Mouse (Mus musculus) kidney, postnatal 10 days (tissue): Measurements from ENCODE around the gene Trim62.
A peak's percentile ranks its signal among the peaks of the same experiment; 100 is the strongest.

ENCODE experiments used
- DNase-seq: peaks from one replicate; pipeline ENCODE4 v3.0.0; 2021; ENCODE audit warnings: mixed read lengths

Gene Trim62

DNA sequence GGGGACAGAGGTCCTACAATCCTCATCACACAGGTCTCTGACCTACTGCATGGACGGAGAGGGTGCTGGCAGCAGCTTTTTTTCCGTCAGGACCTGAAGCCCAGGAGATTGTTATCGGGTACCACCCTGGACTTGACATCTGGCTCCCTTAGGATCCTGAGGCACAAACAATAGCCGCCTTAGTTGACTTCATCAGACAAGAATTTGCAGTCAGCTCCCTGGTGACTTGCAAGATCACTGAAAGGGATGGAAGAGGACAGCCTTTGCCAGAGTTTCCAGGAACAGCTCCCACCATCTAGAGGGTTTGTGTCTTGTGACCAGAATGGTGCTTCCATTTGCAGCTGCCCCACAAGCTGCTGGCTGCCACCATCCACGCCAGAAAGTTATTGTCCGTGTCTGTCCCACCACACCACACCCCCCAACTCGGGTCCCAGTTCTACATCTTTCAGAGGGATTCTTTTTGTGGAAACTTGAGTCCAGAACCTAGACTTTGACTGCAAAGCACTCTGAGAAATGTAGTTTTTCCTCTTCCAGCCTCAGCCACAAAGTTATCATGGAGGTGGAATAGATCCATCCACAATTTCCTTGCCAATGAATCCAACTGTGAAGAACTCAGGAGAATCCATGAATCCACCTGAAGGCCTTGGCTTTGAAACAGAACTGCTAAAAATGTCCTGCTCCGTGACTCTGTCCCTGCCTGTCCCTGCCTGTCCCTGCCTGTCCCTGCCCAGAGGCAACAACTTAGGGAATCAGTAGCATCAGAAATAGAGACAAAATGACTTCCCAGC, 27.1 kb downstream of the Trim62 start:
- no peak for DNase-seq

DNA sequence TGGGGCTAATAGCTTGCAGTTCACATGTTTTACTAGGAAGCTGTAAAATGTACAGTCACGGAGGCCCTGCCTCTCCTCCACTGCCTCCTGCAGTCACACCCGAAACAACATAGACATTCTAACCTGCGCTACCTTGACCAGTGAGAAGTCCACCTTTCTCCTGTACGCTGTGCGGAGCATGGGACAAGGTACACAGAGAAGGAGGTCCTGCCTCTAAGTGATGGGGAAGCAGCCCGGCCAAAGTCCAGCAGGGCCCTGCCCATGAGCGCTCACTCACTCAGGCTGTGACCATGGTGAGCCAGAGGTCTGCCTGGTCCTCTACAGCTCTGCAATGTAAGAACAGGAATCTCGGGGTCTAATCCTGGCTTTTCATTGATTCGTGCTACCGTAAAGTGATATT, 28.7 kb downstream of the Trim62 start:
- DNase-seq, result no peak

DNA sequence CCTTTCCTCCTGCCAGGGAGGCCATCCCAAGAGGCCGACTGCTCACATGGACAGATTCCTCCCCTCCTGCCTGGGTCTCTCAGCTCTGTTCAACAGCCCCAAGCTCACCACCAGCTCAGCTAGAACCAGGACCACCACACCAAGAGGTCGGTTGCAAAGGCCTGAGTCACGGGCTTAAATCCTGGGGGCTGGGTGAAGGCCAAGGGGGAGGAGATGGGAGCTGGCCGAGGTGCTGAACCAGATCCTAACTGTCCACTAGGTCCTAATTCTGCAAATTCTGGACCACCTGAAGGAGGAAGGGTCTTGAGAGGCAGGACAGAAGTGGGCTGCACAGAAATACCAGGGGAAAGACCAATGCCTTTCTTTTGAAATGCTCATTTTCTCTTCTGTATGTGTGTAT, 30.4 kb downstream of the Trim62 start:
- peak; percentile 70 for DNase-seq

DNA sequence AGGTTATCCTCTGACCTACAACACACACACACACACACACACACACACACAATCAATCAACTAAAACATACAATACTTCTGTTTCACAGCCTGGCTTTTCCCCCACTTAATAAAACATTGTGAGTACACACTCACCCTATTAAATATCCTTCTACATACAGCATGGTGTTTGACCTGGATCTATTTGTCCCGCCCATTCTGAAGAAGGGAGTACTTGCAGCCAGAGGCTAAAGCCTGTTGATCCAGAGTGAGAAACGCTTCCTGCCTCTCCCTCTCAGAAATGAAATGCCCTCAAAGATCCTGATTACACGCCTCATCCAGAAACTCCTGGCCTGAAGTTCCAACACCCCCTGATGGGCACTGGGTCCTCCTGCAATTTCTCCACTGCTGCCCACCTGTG, 33.7 kb downstream of the Trim62 start:
- no peak for DNase-seq

DNA sequence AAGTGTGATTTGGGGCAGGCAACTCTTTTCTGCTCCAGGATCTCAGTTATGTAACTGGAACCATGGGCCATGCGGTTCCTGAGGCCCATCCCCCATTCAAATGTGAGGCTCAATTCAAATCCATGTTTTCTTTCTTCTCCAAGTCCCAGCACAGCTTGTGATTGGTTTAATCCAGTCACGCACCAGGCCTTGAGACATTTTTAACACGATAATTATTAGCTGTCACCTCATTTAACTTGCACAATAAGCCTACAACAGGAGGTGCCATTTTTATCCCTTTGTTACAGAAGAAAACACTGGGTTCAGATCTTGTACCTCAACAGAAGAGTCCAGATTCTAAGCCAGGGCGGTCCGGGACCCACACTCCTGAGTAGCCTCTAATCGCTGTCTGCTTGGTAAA, 34.4 kb downstream of the Trim62 start:
- DNase-seq, result no peak

DNA sequence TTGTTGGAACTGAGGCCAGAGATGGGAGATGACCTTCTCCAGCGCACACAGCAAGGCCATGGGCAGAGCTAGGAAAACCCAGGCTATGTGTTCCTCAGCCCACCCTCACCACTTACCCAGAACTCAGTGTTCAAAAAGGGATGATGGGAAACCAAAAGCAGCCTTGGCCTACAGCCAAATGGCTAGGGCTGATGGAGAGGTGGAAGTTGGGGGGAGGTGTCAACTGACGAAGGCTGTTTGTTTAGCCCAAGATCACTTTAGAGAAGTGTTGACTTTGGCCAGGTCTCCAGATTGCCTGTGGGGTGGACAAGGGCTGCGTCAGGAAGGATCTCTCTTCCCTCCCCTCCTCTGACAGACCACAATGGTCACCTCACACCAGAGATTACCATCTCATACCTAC, 34.8 kb downstream of the Trim62 start:
- no peak for DNase-seq

DNA sequence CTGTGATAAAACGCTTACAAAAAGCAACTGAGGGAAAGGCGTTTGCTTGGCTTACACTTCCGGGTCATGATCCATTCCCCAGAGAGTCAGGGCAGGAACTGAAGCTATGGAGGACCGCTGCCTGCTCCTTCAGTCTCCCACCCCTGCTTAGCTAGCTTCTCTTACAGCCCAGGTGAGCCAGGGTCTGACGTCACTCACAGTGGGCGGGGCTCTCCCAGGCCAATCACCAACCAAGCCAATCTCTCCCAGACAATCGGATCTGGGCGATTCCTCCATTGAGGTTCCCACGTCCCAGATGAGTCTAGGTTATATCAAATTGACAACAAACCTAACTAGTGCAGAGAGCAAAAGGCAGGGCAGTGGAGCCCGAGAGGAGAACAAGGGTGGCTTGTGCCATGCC, 35.7 kb downstream of the Trim62 start:
- no peak for DNase-seq

DNA sequence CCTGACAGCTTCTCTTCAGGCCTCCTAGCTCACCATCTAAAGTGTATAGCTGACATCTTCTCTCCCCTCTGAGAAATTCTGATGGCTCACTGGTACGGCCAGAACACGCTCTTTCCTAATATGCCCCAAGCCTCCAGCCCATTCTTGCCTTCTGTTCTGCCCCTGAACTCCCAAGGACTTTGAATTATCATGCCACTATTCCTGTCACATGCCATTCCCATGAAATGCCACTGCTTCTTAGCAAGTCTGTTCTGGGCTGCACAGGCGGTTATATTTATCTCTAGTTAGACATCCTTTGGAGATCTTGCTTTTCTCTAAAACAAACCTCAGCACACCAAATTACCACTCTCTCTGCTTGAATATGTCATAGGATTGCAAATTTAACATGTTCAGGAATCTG, 40.2 kb downstream of the Trim62 start:
- no peak for DNase-seq

DNA sequence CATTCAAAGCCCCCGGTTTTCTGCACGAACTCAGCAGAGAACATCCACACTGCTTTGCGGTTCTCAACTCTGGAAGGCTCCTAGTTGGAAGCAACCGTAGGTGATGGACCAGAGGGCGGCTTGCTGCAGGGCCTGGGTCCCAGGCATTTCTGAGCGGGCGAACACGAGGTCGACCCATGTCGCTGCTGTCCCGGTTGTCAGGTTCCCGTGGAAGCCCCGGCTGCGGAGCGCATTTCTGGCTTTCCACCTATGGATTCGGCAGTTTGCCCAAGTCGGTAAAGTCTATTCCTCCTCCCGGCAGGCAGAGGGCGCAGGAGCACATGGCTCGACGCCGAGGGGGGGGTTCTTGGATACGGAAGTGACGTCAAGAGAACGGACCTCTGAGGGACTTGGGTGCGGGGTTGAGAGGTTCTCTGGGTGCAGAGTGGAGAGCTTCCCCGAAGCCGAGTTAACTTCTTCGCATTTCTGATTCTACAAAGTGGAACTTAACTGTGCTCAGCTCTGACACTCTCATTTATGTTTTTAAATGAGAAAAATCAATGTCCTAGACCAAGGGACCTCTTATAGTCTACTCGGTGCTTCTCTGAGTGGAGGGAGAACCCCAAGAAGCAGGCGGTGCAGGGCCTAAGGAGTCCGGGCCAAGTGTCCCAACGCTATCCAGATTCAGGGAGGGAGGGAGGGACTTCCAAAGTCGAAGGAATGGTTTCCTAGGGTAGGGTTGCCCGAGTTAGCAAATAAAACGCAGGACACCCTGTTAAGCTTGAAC, 41.6 kb downstream of the Trim62 start:
- DNase-seq, result peak; percentile 86

DNA sequence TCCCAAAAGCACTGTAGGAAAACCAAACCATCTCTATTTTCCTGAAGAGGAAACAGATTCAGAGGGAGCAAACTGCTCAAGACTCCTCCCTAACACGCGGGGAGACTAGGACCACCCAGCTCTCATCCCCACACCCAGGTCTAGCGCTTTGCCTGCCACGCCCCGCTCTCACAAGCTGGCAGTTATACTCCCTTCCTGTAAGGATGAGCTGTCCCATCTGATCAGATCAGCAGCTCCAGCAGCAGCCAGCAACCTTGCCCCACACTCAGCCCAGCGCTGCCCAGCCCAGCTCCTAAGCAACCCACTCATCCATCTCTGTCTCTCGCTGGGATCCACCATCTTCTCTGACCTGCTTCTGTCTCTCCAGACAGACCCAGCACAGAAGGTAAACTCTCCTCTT, 49.4 kb downstream of the Trim62 start:
- no peak for DNase-seq

DNA sequence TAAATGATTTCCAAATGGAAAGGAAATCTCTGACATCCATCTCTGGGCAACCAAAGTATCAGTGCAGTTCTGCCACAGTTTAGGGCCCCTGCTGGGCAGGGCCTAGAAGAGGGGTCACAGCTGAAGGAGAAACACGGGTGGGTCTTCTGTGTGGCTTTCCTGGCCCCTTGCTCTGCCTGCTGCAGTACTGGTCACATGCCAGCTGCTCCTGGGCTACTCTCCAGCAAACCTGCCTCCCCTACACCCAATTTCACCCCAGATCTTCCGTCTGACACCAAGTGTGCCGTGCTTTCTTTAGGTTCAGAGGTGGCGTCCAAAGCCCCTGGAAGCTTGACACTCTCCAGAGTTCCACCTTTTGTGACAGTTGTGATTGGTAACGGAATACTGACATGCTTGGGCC, 52.2 kb downstream of the Trim62 start:
- DNase-seq, result no peak

DNA sequence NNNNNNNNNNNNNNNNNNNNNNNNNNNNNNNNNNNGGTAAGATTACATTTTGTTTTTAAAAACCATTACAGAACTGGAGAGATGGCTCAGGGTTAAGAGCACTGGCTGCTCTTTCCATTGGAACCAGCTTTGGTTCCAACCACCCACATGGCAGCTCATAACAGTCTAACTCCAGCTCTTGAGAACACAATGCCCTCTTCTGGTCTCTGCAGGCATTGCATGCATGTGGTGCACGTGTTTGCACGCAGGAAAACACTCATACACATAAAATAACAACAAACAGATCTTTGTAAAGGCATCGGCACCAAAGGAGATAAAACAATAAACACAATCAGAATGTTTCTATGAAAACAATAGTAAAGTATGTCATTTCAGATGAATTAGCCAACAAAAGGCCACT, 59.0 kb downstream of the Trim62 start:
- DNase-seq, result no peak

DNA sequence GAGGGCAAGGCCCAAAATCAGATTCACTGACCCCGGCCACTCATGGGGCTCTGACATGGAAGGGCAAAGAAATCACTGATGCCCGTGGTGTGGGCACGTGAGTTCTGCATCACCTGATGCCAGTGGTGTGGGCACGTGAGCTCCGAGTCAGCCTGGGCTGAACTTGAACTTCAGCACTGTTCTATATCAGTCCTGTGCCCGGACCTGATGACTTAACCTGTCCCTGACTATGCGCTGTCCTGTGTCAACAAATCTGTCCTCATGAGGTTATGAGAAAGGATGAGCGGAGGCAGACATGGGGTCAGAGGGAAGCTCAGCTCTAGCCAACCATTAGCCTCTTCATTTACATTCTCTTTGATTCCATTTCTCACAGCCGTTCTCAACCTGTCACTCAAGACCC, 63.4 kb downstream of the Trim62 start:
- DNase-seq, result no peak

DNA sequence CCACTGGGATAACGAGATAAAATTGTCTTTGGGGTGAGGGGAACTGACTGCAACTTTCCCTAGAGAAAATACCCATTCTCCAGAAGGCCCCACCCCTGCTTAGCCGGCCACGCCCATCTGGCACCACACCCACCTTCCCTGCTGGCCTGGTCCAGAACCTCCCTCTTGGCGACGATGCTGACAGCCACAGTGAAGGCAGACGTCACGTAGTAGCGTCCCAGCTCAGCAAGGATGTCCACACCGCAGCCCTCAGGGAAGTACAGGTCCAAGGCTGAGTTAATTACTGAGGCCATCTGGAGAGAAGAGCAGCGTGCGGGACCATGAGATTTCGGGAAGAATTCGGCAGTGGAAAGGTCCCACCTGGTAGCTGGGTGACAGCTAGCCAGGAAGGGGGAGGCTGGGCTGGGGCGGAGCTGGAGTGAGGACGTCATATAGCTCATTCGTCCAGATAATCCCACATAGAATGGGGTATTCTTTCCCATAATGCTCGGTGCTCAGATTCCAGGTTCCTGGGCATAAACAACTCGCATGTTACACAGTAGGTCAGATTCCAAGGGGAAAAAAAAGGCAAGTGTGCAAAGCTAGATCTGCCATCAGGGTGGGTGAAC, 64.0 kb downstream of the Trim62 start:
- DNase-seq, result peak; percentile 37

DNA sequence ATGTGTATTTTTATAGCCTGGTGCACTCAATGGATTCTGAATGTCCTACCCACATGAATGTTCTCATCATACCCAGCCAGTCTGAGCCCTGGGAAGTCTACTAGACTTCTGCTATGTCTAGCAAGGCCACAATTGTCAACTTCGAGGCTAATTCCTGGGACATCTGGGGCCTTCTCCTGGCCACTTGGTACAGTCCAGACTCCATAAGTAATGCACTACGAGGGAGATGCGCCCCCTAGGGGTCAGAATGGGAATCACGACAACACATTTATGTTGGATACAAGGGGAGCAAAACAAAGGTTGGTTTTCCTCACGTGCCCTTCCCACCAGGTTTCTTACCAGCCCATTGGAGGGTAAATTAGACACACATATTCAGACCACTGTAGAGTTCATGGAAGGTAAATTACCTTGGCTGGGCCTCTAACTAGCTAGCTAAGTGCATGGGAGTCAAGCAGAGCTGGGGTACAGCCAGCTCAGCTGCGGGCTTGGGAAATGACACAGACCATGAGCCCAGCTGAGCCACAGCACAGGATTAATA, 64.8 kb downstream of the Trim62 start:
- DNase-seq, result peak; percentile 70

DNA sequence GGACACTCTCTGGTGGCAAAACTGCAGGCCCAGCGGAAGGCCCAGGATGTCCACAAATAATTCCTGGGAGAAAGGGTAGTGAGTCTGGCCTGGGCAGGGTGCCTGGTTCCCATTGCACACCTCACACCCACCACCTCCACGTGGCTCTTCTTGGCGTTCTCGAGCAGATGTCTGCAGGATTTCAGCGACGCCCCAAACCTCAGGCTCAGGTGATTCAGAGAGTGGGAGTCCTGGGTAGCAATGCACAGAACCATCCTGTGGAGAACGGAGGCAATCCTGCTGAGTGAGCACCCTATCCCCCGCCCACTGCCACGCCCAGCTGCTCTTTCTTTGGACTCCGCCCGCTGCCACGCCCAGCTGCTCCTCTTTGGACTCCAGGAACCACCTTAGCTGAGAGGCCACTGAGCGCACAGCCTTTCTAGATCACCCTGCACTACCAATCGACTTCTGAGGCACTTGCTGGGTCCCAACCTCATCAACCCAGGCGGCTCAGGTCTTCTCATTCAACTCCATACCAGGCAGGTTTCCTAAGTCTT, 66.2 kb downstream of the Trim62 start:
- DNase-seq, result peak; percentile 31

DNA sequence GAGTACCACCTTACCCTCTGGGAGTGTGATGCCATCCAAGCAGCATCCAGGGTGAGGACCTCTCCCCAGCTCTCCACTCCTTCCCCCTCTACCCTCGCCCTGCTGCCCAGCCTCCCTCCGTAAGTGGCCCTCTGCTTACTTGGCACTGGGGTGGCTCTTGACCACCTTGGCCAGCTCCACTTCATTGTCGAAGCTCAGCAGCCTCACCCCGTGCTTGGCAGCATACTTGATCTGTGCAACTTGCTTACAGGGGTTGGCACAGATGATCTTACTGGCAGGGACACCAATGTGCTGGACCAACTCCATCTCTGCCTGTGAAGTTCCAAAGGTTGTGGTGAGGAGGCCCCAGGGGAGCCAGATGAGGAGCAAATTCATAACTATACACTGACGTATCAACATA, 67.1 kb downstream of the Trim62 start:
- no peak for DNase-seq

DNA sequence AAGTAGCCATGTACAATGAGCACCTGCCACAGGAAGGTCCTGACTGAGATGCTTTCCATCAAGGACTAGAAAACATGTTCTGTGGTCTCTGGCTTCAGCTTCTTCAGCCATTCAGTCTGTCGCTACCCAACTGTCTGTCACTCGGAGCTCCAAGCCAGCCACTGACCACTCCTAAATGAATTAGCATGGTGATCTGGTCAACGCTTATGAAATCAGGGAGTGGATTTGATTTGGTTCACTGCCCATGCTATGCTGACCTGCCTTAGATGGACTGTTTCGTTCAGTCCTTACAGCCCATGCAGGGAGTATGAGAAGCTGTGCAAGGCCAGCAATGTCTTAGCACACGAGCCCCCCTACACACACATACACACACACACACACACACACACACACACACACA, 70.5 kb downstream of the Trim62 start:
- DNase-seq, result no peak

DNA sequence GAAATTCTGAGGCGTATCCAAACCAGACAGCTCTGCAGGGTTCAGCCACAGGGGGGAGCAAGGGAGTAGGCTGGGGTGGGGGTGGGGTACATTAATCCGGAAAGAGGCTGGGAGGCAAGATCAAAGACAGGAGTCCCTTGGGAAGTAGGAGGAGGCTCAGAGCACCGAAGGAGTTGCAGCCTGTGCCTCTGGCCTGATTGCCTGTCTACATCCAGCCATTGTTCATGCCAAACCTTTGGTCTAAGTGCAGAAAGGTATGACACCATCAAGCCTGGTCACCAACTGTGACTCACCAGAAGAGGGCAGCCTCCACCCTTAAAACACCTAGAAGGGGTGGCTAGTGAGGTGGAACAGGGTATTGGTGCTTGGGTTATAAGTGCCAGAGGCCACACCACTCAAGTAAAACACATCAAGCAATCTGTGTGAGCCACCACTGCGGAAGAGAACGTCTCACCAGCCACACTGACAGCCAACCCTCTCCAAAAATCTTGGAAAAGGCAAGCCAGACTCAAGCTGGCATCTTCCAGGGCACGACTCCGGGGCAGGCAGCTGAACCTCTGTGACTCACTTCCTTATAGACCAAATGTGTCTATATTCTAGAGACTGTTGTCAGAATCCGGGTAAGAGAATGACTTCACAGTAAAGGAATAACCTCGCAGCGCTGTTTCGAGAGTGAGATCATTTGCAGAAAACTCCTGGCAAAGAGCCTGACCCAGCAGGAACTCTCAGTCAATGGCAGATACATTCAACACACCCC, 74.0 kb downstream of the Trim62 start:
- peak; percentile 63 for DNase-seq

DNA sequence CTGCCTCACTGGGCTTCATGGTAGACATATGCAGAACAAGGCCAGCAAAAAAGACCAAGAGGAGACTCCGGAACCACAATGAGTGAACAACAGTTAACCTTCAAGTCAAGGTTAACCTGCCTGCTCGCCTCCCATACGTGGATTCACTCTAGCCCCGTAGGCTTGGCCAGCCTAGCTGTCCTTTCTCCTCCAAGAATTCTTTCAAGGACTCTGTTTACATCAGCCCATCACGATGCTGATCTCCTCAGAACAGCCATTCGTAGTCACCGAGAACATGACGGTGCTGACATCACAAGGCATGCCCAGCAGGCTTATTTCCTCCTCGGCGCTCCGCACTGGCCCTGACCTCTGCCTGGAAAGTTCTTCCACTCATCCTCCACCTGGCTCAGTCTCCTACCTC, 74.8 kb downstream of the Trim62 start:
- no peak for DNase-seq

DNA sequence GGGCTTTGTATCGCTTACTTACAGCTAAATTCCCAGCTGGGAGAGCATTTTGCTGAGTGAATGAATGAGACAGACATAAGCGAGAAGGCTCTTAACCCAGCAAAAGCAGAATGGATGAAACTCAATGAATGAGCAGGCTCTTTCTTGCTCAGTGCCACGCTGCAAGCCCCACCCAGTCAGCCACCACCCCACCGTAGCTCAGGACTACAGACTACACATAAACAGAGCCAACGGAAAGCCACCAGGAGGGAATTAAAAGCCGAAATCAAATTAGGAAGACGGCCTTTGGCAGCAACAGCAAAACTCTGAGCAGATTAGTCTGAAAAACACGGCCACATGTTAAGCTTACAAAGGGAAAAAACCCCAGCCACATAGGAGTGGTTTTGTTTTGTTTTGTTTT, 75.5 kb downstream of the Trim62 start:
- DNase-seq, result no peak

DNA sequence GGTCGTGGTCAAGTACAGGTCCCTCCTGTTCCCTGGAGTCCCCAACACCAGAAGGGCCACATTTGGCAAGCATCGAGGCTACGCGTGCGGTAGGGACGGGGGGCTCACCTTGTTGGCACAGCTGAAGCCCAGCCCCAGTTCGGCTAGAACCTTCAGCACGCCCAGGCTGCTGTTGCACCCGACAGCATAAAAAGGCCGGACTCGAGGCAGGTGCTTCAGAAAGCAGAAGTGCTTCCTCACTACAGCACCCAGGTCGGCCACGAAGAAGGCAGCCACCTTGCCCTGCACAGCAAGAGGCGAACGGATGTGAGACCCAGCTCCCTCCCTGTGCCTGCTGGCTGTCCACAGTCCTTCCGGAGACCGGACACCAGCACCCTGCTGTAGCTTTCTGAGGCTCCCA, 76.3 kb downstream of the Trim62 start:
- no peak for DNase-seq
